Mouse (Mus musculus) embryonic facial prominence, embryonic 11.5 days (tissue): ENCODE results near the gene Tmem88b. TPM values are rescaled to one million over a fixed set of nuclear protein-coding genes. Genes with fewer than 3 reads are reported as not detected.
A peak's percentile ranks its signal among the peaks of the same experiment; 100 is the strongest.

Experiments used
- ATAC-seq: fragments of 200-750 bp; cut with Nextera tagmentation; replicated peaks from 2 replicates; pipeline ENCODE4 v1.8.0; 2017; ENCODE audit warnings: low read depth; ENCODE audit not compliant: insufficient number of reproducible peaks, low FRiP score, low TSS enrichment
- DNase-seq: peaks from one replicate; pipeline ENCODE4 v3.0.0-alpha.2; 2015; ENCODE audit warnings: low spot score
- H3K27ac ChIP-seq: fragments of 300-500 bp; sonication (generic); replicated peaks from 2 replicates; pipeline ENCODE4 v1.5.1; 2014; ENCODE audit warnings: mild to moderate bottlenecking, low read depth, low read length, control low read depth
- H3K27me3 ChIP-seq: fragments of 300-500 bp; sonication (generic); 2 replicates; pipeline ENCODE4 v1.6.1; 2014; ENCODE audit warnings: mild to moderate bottlenecking, low read length, moderate library complexity, mixed read lengths; ENCODE audit not compliant: control insufficient read depth, insufficient read depth
- H3K36me3 ChIP-seq: fragments of 300-500 bp; sonication (generic); replicated peaks from 2 replicates; pipeline ENCODE4 v1.6.1; 2014; ENCODE audit warnings: low read depth, mild to moderate bottlenecking, low read length, moderate library complexity, mixed read lengths; ENCODE audit not compliant: control insufficient read depth, insufficient read depth
- H3K4me1 ChIP-seq: fragments of 300-500 bp; sonication (generic); 2 replicates; pipeline ENCODE4 v1.6.1; 2014; ENCODE audit warnings: low read length, mixed read lengths; ENCODE audit not compliant: control insufficient read depth, insufficient read depth
- H3K4me2 ChIP-seq: fragments of 300-500 bp; sonication (generic); 2 replicates; pipeline ENCODE4 v1.6.1; 2014; ENCODE audit warnings: low read depth, mild to moderate bottlenecking, control low read depth, low read length, moderate library complexity
- H3K4me3 ChIP-seq: fragments of 300-500 bp; sonication (generic); 2 replicates; pipeline ENCODE4 v1.5.1; 2014; ENCODE audit warnings: low read depth, low read length, control low read depth
- H3K9ac ChIP-seq: fragments of 300-500 bp; sonication (generic); replicated peaks from 2 replicates; pipeline ENCODE4 v1.6.1; 2014; ENCODE audit warnings: mild to moderate bottlenecking, control low read depth, low read length
- H3K9me3 ChIP-seq: fragments of 300-500 bp; sonication (generic); replicated peaks from 2 replicates; pipeline ENCODE4 v1.6.1; 2016; ENCODE audit warnings: mild to moderate bottlenecking, low read length, inconsistent platforms, mixed read lengths; ENCODE audit not compliant: control insufficient read depth
- WGBS: fragments of 180-500 bp; shearing (Covaris S2); extraction: QIAGEN DNeasy Blood & Tissue Kit; methylation state at CpG from one replicate; pipeline ENCODE4 v1.1.7; 2014; 5-methylcytosine and 5-hydroxymethylcytosine counted together
- microRNA-seq: library from miRNA; unstranded; fragments of <30 nt; microRNA quantifications from one replicate; pipeline ENCODE4, GENCODE M21; 2016; ENCODE audit warnings: borderline number of aligned reads
- polyA plus RNA-seq: library from polyadenylated mRNA; unstranded; fragments of >200 nt; fragmentation: Nextera tagmentation; extraction: Ambion mirVana; gene quantifications from 2 replicates; pipeline ENCODE4 v1.2.1, GENCODE M21; 2014

Gene Tmem88b
- polyA plus RNA-seq, 1 experiment from 2014 or later = 0.18 TPM

DNA sequence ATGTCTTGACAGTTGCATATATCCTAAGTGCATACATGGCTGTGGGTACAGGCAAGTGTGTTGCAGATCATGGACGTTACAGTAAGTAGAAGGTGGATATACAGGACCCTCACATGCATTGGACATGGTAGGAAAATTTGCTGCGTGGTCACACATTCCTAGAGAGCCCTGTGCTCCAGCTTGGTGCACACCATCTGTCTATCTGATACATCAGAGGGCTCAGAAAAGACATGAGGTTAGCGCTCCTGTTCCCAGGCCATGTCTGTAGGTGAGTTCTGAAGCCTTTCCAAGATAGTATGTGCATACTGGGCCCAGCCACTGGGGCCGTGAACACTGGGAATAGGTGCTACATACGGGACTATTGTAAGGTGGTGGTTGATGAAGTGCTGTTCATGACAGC is 49.3 kb downstream of the Tmem88b start:
- WGBS = 90% methylated on average over 5 of the region's 5 CpGs
- H3K4me2 ChIP-seq = no peak overlapping the region

DNA sequence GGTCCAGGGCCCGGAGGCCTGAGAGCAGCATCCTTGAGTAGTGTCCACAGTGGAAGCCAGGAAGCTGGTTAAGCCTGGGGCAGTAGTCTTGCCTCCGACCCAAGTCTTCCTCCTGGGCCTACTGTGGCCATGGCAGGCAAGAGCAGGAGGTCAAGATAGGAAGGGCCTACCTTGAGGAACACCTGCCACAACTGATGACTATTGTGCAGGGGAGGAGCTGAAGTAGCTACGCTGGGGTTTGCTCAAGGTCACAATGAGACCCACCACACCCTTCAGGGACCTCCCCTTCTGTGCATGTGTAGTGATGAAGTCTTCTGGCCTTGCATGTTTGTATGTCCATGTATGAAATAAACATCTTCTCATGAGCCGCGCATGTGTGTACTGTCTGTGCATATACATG is 49.9 kb downstream of the Tmem88b start:
- DNase-seq (no peak), ATAC-seq (no peak)
- H3K36me3 ChIP-seq = no peaks in the 10 kb centered on the region; the same call in none of the 2 replicates
- H3K27me3 ChIP-seq = no peaks in the 10 kb centered on the region
- no peaks in the 10 kb centered on the region for H3K4me1 ChIP-seq
- H3K9ac ChIP-seq = peak overlapping the region; percentile 85
- H3K27ac ChIP-seq = peak overlapping the region; percentile 85; the same call in 1 of the 2 replicates
- WGBS = 70% methylated on average over 5 of the region's 5 CpGs
- peak overlapping the region; percentile 95 for H3K4me2 ChIP-seq
- H3K9me3 ChIP-seq = no peaks in the 10 kb centered on the region
- peak overlapping the region; percentile 78 for H3K4me3 ChIP-seq

More for the DNA sequence above, 49.3 kb downstream of the Tmem88b start:
- Histone ChIP-seq H3K9ac (no peak overlapping the region), H3K27me3 (no peaks in the 10 kb centered on the region), H3K36me3 (no peaks in the 10 kb centered on the region; the same call in none of the 2 replicates), H3K4me1 (no peaks in the 10 kb centered on the region), H3K9me3 (no peaks in the 10 kb centered on the region), H3K4me3 (no peak overlapping the region; the same call in 1 of the 2 replicates), H3K27ac (no peak overlapping the region)
- no peak for ATAC-seq
- DNase-seq = no peak

DNA sequence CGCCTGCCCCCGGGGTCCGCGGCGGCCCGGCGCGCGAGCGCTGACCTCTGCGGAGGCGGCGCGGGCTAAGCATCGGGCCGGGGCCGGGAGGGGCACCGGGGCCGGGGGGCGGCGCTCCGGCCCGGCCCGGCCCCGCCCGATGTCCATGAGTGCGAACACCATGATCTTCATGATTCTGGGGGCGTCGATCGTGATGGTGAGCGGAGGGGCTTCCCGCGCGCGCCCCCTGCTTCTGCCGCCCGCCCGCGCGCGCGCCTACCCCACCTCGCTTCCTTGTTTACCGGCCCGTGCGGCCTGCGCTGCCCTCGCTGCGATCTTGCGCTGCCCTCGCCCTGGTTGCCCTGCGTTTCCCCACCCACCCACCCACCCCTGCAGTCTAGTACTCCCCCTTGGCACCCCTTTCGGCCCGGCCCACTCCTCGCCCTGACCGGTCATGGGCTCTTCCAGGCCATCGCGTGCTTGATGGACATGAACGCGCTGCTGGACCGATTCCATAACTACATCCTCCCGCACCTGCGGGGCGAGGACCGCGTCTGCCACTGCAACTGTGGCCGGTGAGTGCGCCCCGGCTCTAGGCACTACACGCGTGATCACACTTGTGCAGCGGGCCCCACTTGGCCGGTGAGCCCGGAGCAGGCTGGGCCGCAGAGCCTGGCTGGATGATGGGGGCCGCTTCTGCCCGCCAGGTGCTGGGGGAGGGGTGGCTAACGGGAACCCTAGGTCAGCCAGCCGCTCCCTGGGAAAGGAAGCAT is 50.5 kb downstream of the Tmem88b start:
- peak; percentile 47 for ATAC-seq
- Histone ChIP-seq H3K9ac (peak overlapping the region; percentile 85), H3K9me3 (no peaks in the 10 kb centered on the region), H3K27me3 (no peaks in the 10 kb centered on the region), H3K4me1 (no peaks in the 10 kb centered on the region), H3K36me3 (no peaks in the 10 kb centered on the region; the same call in none of the 2 replicates), H3K4me3 (peak overlapping the region; percentile 78), H3K4me2 (peak overlapping the region; percentile 95), H3K27ac (peak overlapping the region; percentile 85)
- WGBS = under 1% methylated on average over 46 of the region's 79 CpGs
- DNase-seq = peak; percentile 65

DNA sequence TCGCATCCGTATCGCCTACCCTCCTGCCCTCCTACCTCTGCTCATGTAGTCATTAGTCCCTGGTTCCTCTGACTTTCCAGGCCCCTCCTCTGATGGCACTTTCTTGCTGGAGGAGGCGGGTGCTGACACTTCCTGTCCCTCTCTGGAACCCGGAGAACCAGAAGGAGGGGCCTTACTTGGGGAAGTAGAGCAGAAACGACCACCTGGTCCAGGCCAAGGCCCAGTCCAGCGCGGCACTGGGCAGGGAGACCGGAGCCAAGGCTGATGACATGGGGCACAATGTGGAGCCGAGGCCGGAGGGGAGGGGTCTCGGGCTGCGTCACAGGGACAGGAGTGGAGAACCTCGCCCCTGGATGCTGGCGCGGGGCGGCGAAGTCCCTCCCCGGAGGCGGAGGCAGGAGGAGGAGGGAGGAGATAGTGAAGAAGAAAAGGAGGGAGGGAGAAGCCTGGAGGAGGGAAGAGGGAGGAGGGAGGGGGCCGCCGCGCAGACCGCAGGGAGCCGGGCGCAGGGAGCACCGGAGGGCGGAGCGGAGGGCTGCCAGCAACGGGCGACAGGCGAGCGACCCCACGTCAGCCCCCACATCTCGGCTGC is 51.2 kb downstream of the Tmem88b start, which contains the start of gene Tmem240:
Gene Tmem240 (plus strand): TSS at position 451 of the 592 bp plus-strand sequence.
- Histone ChIP-seq H3K4me2 (peak within 1 kb of the TSS; percentile 95), H3K4me1 (no peaks in the 10 kb centered on the region), H3K27me3 (no peaks in the 10 kb centered on the region), H3K36me3 (no peaks in the 10 kb centered on the region; the same call in none of the 2 replicates), H3K9ac (peak within 1 kb of the TSS; percentile 85), H3K9me3 (no peaks in the 10 kb centered on the region), H3K27ac (peak within 1 kb of the TSS; percentile 85), H3K4me3 (peak within 1 kb of the TSS; percentile 78)
- ATAC-seq = peak; percentile 90
- WGBS = under 1% methylated on average over 20 of the region's 35 CpGs
- DNase-seq = peak; percentile 93

DNA sequence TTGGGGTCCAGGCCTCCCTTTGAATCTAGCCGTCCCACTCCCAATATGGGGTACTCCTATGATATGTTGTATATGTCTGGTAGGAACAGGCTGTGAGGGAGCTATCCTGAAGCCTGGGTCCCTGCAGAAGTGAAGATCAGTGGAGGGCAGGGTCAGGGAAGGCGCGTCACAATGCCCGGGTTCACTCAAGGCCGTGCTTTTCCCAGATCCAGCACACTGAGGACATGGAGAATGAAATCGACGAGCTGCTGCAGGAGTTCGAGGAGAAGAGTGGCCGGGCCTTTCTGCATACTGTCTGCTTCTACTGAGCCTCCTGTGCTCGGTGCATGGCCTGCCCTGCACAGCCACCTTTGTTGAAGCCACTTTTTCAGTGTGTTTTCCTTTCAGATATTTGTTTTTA is 52.4 kb downstream of the Tmem88b start:
- no peaks in the 10 kb centered on the region for H3K4me1 ChIP-seq
- WGBS = 88% methylated on average over 10 of the region's 10 CpGs
- H3K27me3 ChIP-seq = no peaks in the 10 kb centered on the region
- no peak overlapping the region for H3K4me2 ChIP-seq
- H3K27ac ChIP-seq = no peak overlapping the region
- H3K9me3 ChIP-seq = no peaks in the 10 kb centered on the region
- H3K36me3 ChIP-seq = no peaks in the 10 kb centered on the region; the same call in none of the 2 replicates
- no peak overlapping the region for H3K9ac ChIP-seq
- DNase-seq (no peak), ATAC-seq (no peak)
- H3K4me3 ChIP-seq = no peak overlapping the region

Small RNAs within 50 kb of the gene (microRNA-seq; reads per million reads assigned to microRNA genes)
- gene Gm27743 = not detected

Other genes with a start within 250 kb of the Tmem88b start
- 110 and 112 TPM in 2 replicates for gene Nadk, start 223.5 kb downstream of the Tmem88b start, polyA plus RNA-seq
- gene Slc35e2, start 184.5 kb downstream of the Tmem88b start, polyA plus RNA-seq = 14.6 and 16.2 TPM in 2 replicates
- gene Cdk11b, start 161.0 kb downstream of the Tmem88b start, polyA plus RNA-seq = 65.3 and 71.2 TPM in 2 replicates
- not detected in 2 replicates for gene Gm10563, start 140.5 kb downstream of the Tmem88b start, polyA plus RNA-seq
- gene Mmp23, start 132.5 kb downstream of the Tmem88b start, polyA plus RNA-seq = 6.3 and 8.7 TPM in 2 replicates
- gene Mib2, start 116.7 kb downstream of the Tmem88b start, polyA plus RNA-seq = 11.0 and 11.8 TPM in 2 replicates
- gene Fndc10, start 91.5 kb downstream of the Tmem88b start, polyA plus RNA-seq = 2.1 TPM in 2 replicates
- 147 and 151 TPM in 2 replicates for gene Ssu72, start 81.1 kb downstream of the Tmem88b start, polyA plus RNA-seq
- gene Tmem240, start 51.1 kb downstream of the Tmem88b start, polyA plus RNA-seq = 0.56 and 0.70 TPM in 2 replicates
- gene Atad3a, start 24.8 kb downstream of the Tmem88b start, polyA plus RNA-seq = 79.0 and 87.2 TPM in 2 replicates
- 4.7 and 5.9 TPM in 2 replicates for gene Vwa1, start 11.2 kb downstream of the Tmem88b start, polyA plus RNA-seq
- gene Ankrd65, start 4.6 kb upstream of the Tmem88b start, polyA plus RNA-seq = not detected in 2 replicates
- gene Mrpl20, start 17.0 kb upstream of the Tmem88b start, polyA plus RNA-seq = 250 and 256 TPM in 2 replicates
- 170 and 173 TPM in 2 replicates for gene Ccnl2, start 26.6 kb upstream of the Tmem88b start, polyA plus RNA-seq
- gene Aurkaip1, start 45.4 kb upstream of the Tmem88b start, polyA plus RNA-seq = 121 and 123 TPM in 2 replicates
- 34.4 and 38.2 TPM in 2 replicates for gene Mxra8, start 53.8 kb upstream of the Tmem88b start, polyA plus RNA-seq
- gene Dvl1, start 61.5 kb upstream of the Tmem88b start, polyA plus RNA-seq = 6.8 and 7.7 TPM in 2 replicates
- gene Tas1r3, start 77.5 kb upstream of the Tmem88b start, polyA plus RNA-seq = 0.15 and 0.27 TPM in 2 replicates
- 18.3 and 21.1 TPM in 2 replicates for gene Cptp, start 83.6 kb upstream of the Tmem88b start, polyA plus RNA-seq
- 92.8 and 93.0 TPM in 2 replicates for gene Ints11, start 83.7 kb upstream of the Tmem88b start, polyA plus RNA-seq
- 35.6 and 39.3 TPM in 2 replicates for gene Pusl1, start 105.9 kb upstream of the Tmem88b start, polyA plus RNA-seq
- gene Acap3, start 105.9 kb upstream of the Tmem88b start, polyA plus RNA-seq = 18.6 and 21.2 TPM in 2 replicates
- 158 and 161 TPM in 2 replicates for gene Ube2j2, start 158.0 kb upstream of the Tmem88b start, polyA plus RNA-seq
- 21.2 and 26.8 TPM in 2 replicates for gene C1qtnf12, start 176.4 kb upstream of the Tmem88b start, polyA plus RNA-seq
- 17.8 and 18.9 TPM in 2 replicates for gene B3galt6, start 206.8 kb upstream of the Tmem88b start, polyA plus RNA-seq
- gene Sdf4, start 207.0 kb upstream of the Tmem88b start, polyA plus RNA-seq = 137 and 150 TPM in 2 replicates
- 0.21 and 0.34 TPM in 2 replicates for gene Tnfrsf4, start 228.0 kb upstream of the Tmem88b start, polyA plus RNA-seq
- gene Tnfrsf18, start 240.3 kb upstream of the Tmem88b start, polyA plus RNA-seq = 0.38 and 0.55 TPM in 2 replicates